Comparison of ENCODE assay signal across 14 mouse cellular contexts in genomic region chr17:47318972-47319625, GRCm38 (mm10).
"Had no signal": no experiment of that assay in that cellular context is flagged by ENCODE, and none has a peak within 500 bp of the region (broad histone marks: within the 10 kb centered on the region; RNA-seq: fewer than 3 reads in every experiment).

No protein-coding gene starts in this region.

- H3K27me3 ChIP-seq: kidney, embryonic 15.5 days; stomach, embryonic 15.5 days had no signal

- ATAC-seq: lung, postnatal 0 days; midbrain, embryonic 16.5 days had no signal

- H3K4me3 ChIP-seq: kidney, embryonic 15.5 days; left cerebral cortex, adult 2 months; limb, embryonic 10.5 days; stomach, embryonic 15.5 days had no signal

- DNase-seq: kidney, adult 18-20 months; kidney, postnatal 14 days; lung, adult 2 months; lung, postnatal 36 days; right cerebral cortex, postnatal 14 days; thymus, adult 2 months; thymus, postnatal 36 days had no signal

- H3K9me3 ChIP-seq: kidney, embryonic 15.5 days; limb, embryonic 10.5 days; stomach, embryonic 15.5 days had no signal

- H3K9ac ChIP-seq: kidney, embryonic 15.5 days; liver, embryonic 14.5 days; stomach, embryonic 15.5 days had no signal

- H3K4me2 ChIP-seq: kidney, embryonic 15.5 days; stomach, embryonic 15.5 days had no signal

- H3K27ac ChIP-seq: kidney, embryonic 15.5 days; left cerebral cortex, adult 2 months; limb, embryonic 10.5 days; liver, embryonic 14.5 days; stomach, embryonic 15.5 days had no signal

- H3K4me1 ChIP-seq: limb, embryonic 10.5 days; stomach, embryonic 15.5 days had no signal
